Mouse (Mus musculus) heart, adult 2 months (tissue): Measurements from ENCODE around the gene Gm42957. TPM values are rescaled to one million over a fixed set of nuclear protein-coding genes. Genes with fewer than 3 reads are reported as not detected.

ENCODE experiments used
- DNase-seq, 2 experiments: peaks; one replicate each; pipeline ENCODE4 v3.0.0; 2021
- H3K27ac ChIP-seq: fragments of 200-600 bp; 2 replicates; pipeline ENCODE4 v1.8.1; 2022
- H3K27me3 ChIP-seq: fragments of 200-500 bp; 2 replicates; pipeline ENCODE4 v1.6.1; 2012; ENCODE audit warnings: mild to moderate bottlenecking, low read length, inconsistent platforms, mixed read lengths; ENCODE audit not compliant: control insufficient read depth, insufficient read depth
- H3K36me3 ChIP-seq: fragments of 200-500 bp; 2 replicates; pipeline ENCODE4 v1.6.1; 2012; ENCODE audit warnings: low read length, inconsistent platforms; ENCODE audit not compliant: control insufficient read depth, insufficient read depth
- H3K4me1 ChIP-seq: fragments of 200-500 bp; 2 replicates; pipeline ENCODE4 v1.6.1; 2011; ENCODE audit warnings: low read length; ENCODE audit not compliant: control insufficient read depth, insufficient read depth
- H3K4me3 ChIP-seq: fragments of 200-600 bp; 2 replicates; pipeline ENCODE4 v1.8.1; 2022
- H3K79me2 ChIP-seq: fragments of 200-500 bp; replicated peaks from 2 replicates; pipeline ENCODE4 v1.6.1; 2012; ENCODE audit warnings: mild to moderate bottlenecking, inconsistent platforms, low read length, moderate library complexity, mixed read lengths; ENCODE audit not compliant: control insufficient read depth, insufficient read depth
- H3K9ac ChIP-seq: fragments of 200-500 bp; 2 replicates; pipeline ENCODE4 v1.6.1; 2012; ENCODE audit warnings: low read depth, mild to moderate bottlenecking, control low read depth, inconsistent platforms, low read length, mixed read lengths
- CTCF ChIP-seq: fragments of 200-600 bp; IDR thresholded peaks from 2 replicates; pipeline ENCODE4 v1.8.1; 2022; ENCODE audit warnings: antibody characterized with exemption, mild to moderate bottlenecking, moderate library complexity
- EP300 ChIP-seq: fragments of 200-500 bp; IDR thresholded peaks from 2 replicates; pipeline ENCODE4 v1.6.1; 2011; ENCODE audit warnings: low read depth, low read length, control low read depth; ENCODE audit not compliant: insufficient read depth
- POLR2A ChIP-seq: fragments of 200-500 bp; IDR thresholded peaks from 2 replicates; pipeline ENCODE4 v1.6.1; 2011; ENCODE audit warnings: mild to moderate bottlenecking, low read depth, low read length, control low read depth; ENCODE audit not compliant: insufficient read depth
- WGBS: fragments of 180-500 bp; shearing (Covaris S2); methylation state at CpG from one replicate; pipeline ENCODE4 v1.1.7; 2018; 5-methylcytosine and 5-hydroxymethylcytosine counted together
- intact Hi-C: fragments of 180-260 bp; cut with DNase I; formaldehyde crosslinking; loops from one replicate; pipeline ENCODE4 v1.15.1; 2025
- polyA plus RNA-seq: library from polyadenylated mRNA; depleted of rRNA; stranded (reverse); fragments of >200 nt; gene quantifications from 2 replicates; pipeline ENCODE4 v1.2.3, GENCODE M21; 2012
- total RNA-seq, 2 experiments: library from RNA; stranded (reverse); gene quantifications; 2 replicates each; pipeline ENCODE4 v1.2.3; 2021

Gm42957 gene
- total and polyA plus RNA-seq, 3 experiments = 0.04 to 0.30 TPM; not detected in 1

GRCm38 (mm10) chr3:96599411-96599810, 35.9 kb upstream of the Gm42957 start:
- DNase-seq = no peak
- TF ChIP-seq CTCF = no peak
- no peak for TF ChIP-seq EP300
- TF ChIP-seq POLR2A = no peak
- 97% methylated on average over 3 of the region's 3 CpGs for WGBS
- intact Hi-C loops = no loop called here
- H3K4me1 ChIP-seq = peaks cover 13% of the 10 kb centered on the region
- H3K4me3 ChIP-seq = no peak overlapping the region
- peaks cover 2% of the 10 kb centered on the region for H3K79me2 ChIP-seq
- no peak overlapping the region for H3K9ac ChIP-seq
- H3K27ac ChIP-seq = no peak overlapping the region
- peaks cover 16% of the 10 kb centered on the region for H3K36me3 ChIP-seq
- no peaks in the 10 kb centered on the region for H3K27me3 ChIP-seq

GRCm38 (mm10) chr3:96600639-96601250, 34.5 kb upstream of the Gm42957 start, which contains the start of gene Lix1l:
Gene Lix1l (plus strand): TSS chr3:96601149.
- H3K4me1 ChIP-seq = peaks cover 16% of the 10 kb centered on the region
- peak within 1 kb of the TSS; percentile 94 for H3K27ac ChIP-seq
- TF ChIP-seq POLR2A (peak; percentile 74), EP300 (peak; percentile 74), CTCF (no peak)
- H3K27me3 ChIP-seq = no peaks in the 10 kb centered on the region
- intact Hi-C loops = no loop called here
- DNase-seq = peak; percentile 94 to 96
- peaks cover 4% of the 10 kb centered on the region for H3K79me2 ChIP-seq
- H3K4me3 ChIP-seq = peak within 1 kb of the TSS; percentile 91
- WGBS = under 1% methylated on average over 24 of the region's 27 CpGs
- peak within 1 kb of the TSS; percentile 87 for H3K9ac ChIP-seq
- H3K36me3 ChIP-seq = peaks cover 19% of the 10 kb centered on the region

GRCm38 (mm10) chr3:96601251-96601787, 34.0 kb upstream of the Gm42957 start:
- peak; percentile 86 to 89 for DNase-seq
- WGBS = 1% methylated on average over 23 of the region's 40 CpGs
- intact Hi-C loops = no loop called here
- peaks cover 19% of the 10 kb centered on the region for H3K36me3 ChIP-seq
- H3K79me2 ChIP-seq = peaks cover 4% of the 10 kb centered on the region
- H3K4me1 ChIP-seq = peaks cover 14% of the 10 kb centered on the region
- no peaks in the 10 kb centered on the region for H3K27me3 ChIP-seq
- peak overlapping the region; percentile 87 for H3K9ac ChIP-seq
- H3K4me3 ChIP-seq = peak overlapping the region; percentile 91
- peak; percentile 62; the same call in 1 of the 2 replicates for TF ChIP-seq EP300
- peak; percentile 73 for TF ChIP-seq POLR2A
- no peak for TF ChIP-seq CTCF
- peak overlapping the region; percentile 94 for H3K27ac ChIP-seq

GRCm38 (mm10) chr3:96601941-96602703, 33.2 kb upstream of the Gm42957 start:
- peaks cover 13% of the 10 kb centered on the region for H3K4me1 ChIP-seq

GRCm38 (mm10) chr3:96602704-96603084, 32.6 kb upstream of the Gm42957 start:
- peak overlapping the region; percentile 91 for H3K4me3 ChIP-seq
- no peaks in the 10 kb centered on the region for H3K27me3 ChIP-seq
- intact Hi-C loops = no loop called here
- DNase-seq = no peak
- peaks cover 4% of the 10 kb centered on the region for H3K79me2 ChIP-seq
- peaks cover 13% of the 10 kb centered on the region for H3K4me1 ChIP-seq
- peak overlapping the region; percentile 45 for H3K9ac ChIP-seq
- WGBS = 15% methylated on average over 5 of the region's 5 CpGs
- H3K36me3 ChIP-seq = peaks cover 19% of the 10 kb centered on the region
- no peak for TF ChIP-seq POLR2A
- no peak for TF ChIP-seq CTCF
- TF ChIP-seq EP300 = no peak
- peak overlapping the region; percentile 94 for H3K27ac ChIP-seq

More at GRCm38 (mm10) chr3:96601941-96602703, 33.2 kb upstream of the Gm42957 start:
- H3K9ac ChIP-seq = peak overlapping the region; percentile 54
- peak; percentile 57 to 61 for DNase-seq
- H3K27me3 ChIP-seq = no peaks in the 10 kb centered on the region
- TF ChIP-seq POLR2A (0 out of 2 replicates have a peak, but pooled peaks have one; percentile 17), EP300 (no peak)
- H3K4me3 ChIP-seq = peak overlapping the region; percentile 91
- intact Hi-C loops = no loop called here
- 14% methylated on average over 10 of the region's 10 CpGs for WGBS
- H3K79me2 ChIP-seq = peaks cover 4% of the 10 kb centered on the region
- H3K27ac ChIP-seq = peak overlapping the region; percentile 94
- peaks cover 19% of the 10 kb centered on the region for H3K36me3 ChIP-seq
